In genomic region chr13:54113819-54114550, GRCm38 (mm10) we compare ENCODE assay signal across 9 mouse cellular contexts. TPM values are rescaled to one million over a fixed set of nuclear protein-coding genes. Genes with fewer than 3 reads are reported as not detected.
A peak's percentile ranks its signal among the peaks of the same experiment; 100 is the strongest.
DNase-seq lines count a peak whose midpoint lies in the region; TF ChIP-seq lines count a peak whose summit lies in the region.
"Had no signal": no experiment of that assay in that cellular context is flagged by ENCODE, and none has a peak within 500 bp of the region (broad histone marks: within the 10 kb centered on the region; RNA-seq: fewer than 3 reads in every experiment).

No protein-coding gene starts in this region.

- no peak overlapping the region for H3K9ac ChIP-seq in CH12.LX (ENCODE audit: insufficient read depth, low read depth)

- H3K9me3 ChIP-seq in CH12.LX (replicated peaks; ENCODE audit: low read length), result peaks cover 9% of the 10 kb centered on the region

- TF ChIP-seq EP300 in CH12.LX (IDR thresholded peaks at IDR 0.05; ENCODE audit: low read length), result no peak

- no peak for TF ChIP-seq POLR2A in CH12.LX (IDR thresholded peaks at IDR 0.05; ENCODE audit: low read depth, low read length)

- H3K4me3 ChIP-seq in CH12.LX (replicated peaks in 1 of 3; ENCODE audit: low read depth in 2 of 3, low read length in 2 of 3, poor library complexity in 1 of 3), result no peak overlapping the region
- H3K4me3 ChIP-seq: limb, embryonic 12.5 days had no signal

- H3K4me1 ChIP-seq in CH12.LX (ENCODE audit: control insufficient read depth in 1 of 2, insufficient read depth in 2 of 2), result peaks cover 0 to 10% of the 10 kb centered on the region in 2 experiments; a peak in 2 of 4 replicates
- H3K4me1 ChIP-seq: limb, embryonic 12.5 days had no signal

- peak; percentile 42 to 96; a peak in 2 of 4 replicates for TF ChIP-seq CTCF in CH12.LX (conservative IDR thresholded peaks at IDR 0.05 in 1 of 2, IDR thresholded peaks at IDR 0.05 in 1 of 2; ENCODE audit: low read depth in 2 of 2, low read length in 2 of 2)

- H3K27me3 ChIP-seq in CH12.LX (replicated peaks), result peaks cover 14% of the 10 kb centered on the region
- H3K27me3 ChIP-seq: limb, embryonic 12.5 days had no signal

- in situ Hi-C loops in CH12.LX (cut with MboI; ENCODE audit: low pct_ligation_motif_present, low pct_unique_long_range_greater_than_20kb, low sequenced_read_pairs), result loop anchor here (5.0 kb wide), 2 partner anchors 123 to 333 kb away; no protein-coding TSS in a partner anchor

- dilution Hi-C loops in CH12.LX (cut with MboI; ENCODE audit: extremely low pct_ligation_motif_present, extremely low pct_unique_long_range_greater_than_20kb, low sequenced_read_pairs), result no loop called here

- TF ChIP-seq RAD21 in CH12.LX (IDR thresholded peaks at IDR 0.05; ENCODE audit: low read depth, low read length), result peak; percentile 93

- H3K36me3 ChIP-seq in CH12.LX (replicated peaks in 1 of 2; ENCODE audit: control insufficient read depth in 1 of 2, insufficient read depth in 1 of 2, low read length in 1 of 2), result peaks cover 0 to 2% of the 10 kb centered on the region in 2 experiments
- H3K36me3 ChIP-seq: limb, embryonic 12.5 days had no signal

- no peaks in the 10 kb centered on the region for H3K79me2 ChIP-seq in CH12.LX (replicated peaks; ENCODE audit: control insufficient read depth, extremely low read depth, insufficient read depth, poor library complexity, severe bottlenecking)

- no peak overlapping the region for H3K27ac ChIP-seq in CH12.LX (ENCODE audit: insufficient read depth, low read depth)
- H3K27ac ChIP-seq: limb, embryonic 12.5 days had no signal

- no peak overlapping the region for H3K4me2 ChIP-seq in CH12.LX (ENCODE audit: insufficient read depth, low read depth, poor library complexity, severe bottlenecking)
- H3K4me2 ChIP-seq: limb, embryonic 12.5 days had no signal

- peak; percentile 59 for DNase-seq in CH12.LX (ENCODE audit: extremely low read depth)
- DNase-seq in adrenal gland, postnatal 25 days, result peak; percentile 66
- DNase-seq in embryo, embryonic 9.5 days (ENCODE audit: extremely low spot score), result peak; percentile 67
- DNase-seq in heart, adult 8-10 months (ENCODE audit: low spot score), result peak; percentile 82
- peak; percentile 36 to 77 for DNase-seq in kidney, postnatal 36 days
- peak; percentile 73 for DNase-seq in lung, postnatal 10 days
- DNase-seq in retina, embryonic 14.5 days (ENCODE audit: low spot score), result peak; percentile 84
- DNase-seq in thymus, postnatal 36 days, result peak; percentile 32 to 41

TF ChIP-seq in CH12.LX, 34 proteins besides CTCF, POLR2A, EP300 and RAD21:
- TF ChIP-seq MYC (IDR thresholded peaks at IDR 0.05; ENCODE audit: low read depth, low read length), result no peak
- TF ChIP-seq JUN (IDR thresholded peaks at IDR 0.05; ENCODE audit: insufficient read depth, low read depth, low read length), result no peak
- no peak for TF ChIP-seq E2F4 (IDR thresholded peaks at IDR 0.05; ENCODE audit: insufficient replicate concordance, low read depth, low read length)
- TF ChIP-seq ELF1 (IDR thresholded peaks at IDR 0.05; ENCODE audit: low read depth, low read length), result no peak
- no peak for TF ChIP-seq USF2 (conservative IDR thresholded peaks at IDR 0.05; ENCODE audit: low read depth, low read length)
- no peak for TF ChIP-seq TCF12 (IDR thresholded peaks at IDR 0.05; ENCODE audit: low read depth, low read length)
- TF ChIP-seq IRF4 (IDR thresholded peaks at IDR 0.05; ENCODE audit: low read depth, low read length), result 0 out of 2 replicates have a peak, but pooled peaks have one; percentile 34
- TF ChIP-seq NRF1 (IDR thresholded peaks at IDR 0.05; ENCODE audit: low read depth, low read length), result 0 out of 2 replicates have a peak, but pooled peaks have one; percentile 15
- no peak for TF ChIP-seq CHD1 (IDR thresholded peaks at IDR 0.05; ENCODE audit: low read depth, low read length)
- TF ChIP-seq MEF2A (IDR thresholded peaks at IDR 0.05; ENCODE audit: borderline replicate concordance, low read depth, low read length), result no peak
- TF ChIP-seq NELFE (IDR thresholded peaks at IDR 0.05; ENCODE audit: low read depth, low read length), result peak; percentile 36; the same call in 1 of the 2 replicates
- peak; percentile 58 for TF ChIP-seq ZC3H11A (IDR thresholded peaks at IDR 0.05; ENCODE audit: low read depth, low read length)
- TF ChIP-seq UBTF (IDR thresholded peaks at IDR 0.05; ENCODE audit: low read depth, low read length), result no peak
- peak; percentile 94 for TF ChIP-seq SMC3 (IDR thresholded peaks at IDR 0.05; ENCODE audit: low read depth, low read length)
TF ChIP-seq in CH12.LX: peak in this region for 5.

RNA-seq across cellular contexts. Expression of gene Sfxn1, which starts 42.3 kb away (rescaled TPM):
- total RNA-seq in CH12.LX (2012; rRNA removed), result 71.7 and 84.1 TPM in 2 replicates
- 97.1 and 98.0 TPM in 2 replicates for total RNA-seq in CH12.LX (2014; rRNA removed)
- polyA plus RNA-seq in CH12.LX (2012; ENCODE audit: insufficient read length, low read depth), result 118 and 147 TPM in 2 replicates
- total RNA-seq in adrenal gland, postnatal 25 days (2021), result 58.9 and 62.7 TPM in 2 replicates
- 1 to 10 TPM; 6.5 to 9.9 (median 8.4) TPM for total RNA-seq in heart, adult 8-10 months (2022)

RNA-seq across cellular contexts. Expression of gene Drd1, which starts 58.5 kb away (rescaled TPM):
- not detected in 2 replicates for total RNA-seq in CH12.LX (2012; rRNA removed)
- total RNA-seq in CH12.LX (2014; rRNA removed), result not detected in 2 replicates
- polyA plus RNA-seq in CH12.LX (2012; ENCODE audit: insufficient read length, low read depth), result not detected in 2 replicates
- not detected in 2 replicates for total RNA-seq in adrenal gland, postnatal 25 days (2021)
- under 1 TPM; 0.17 to 0.53 (median 0.25) TPM for total RNA-seq in heart, adult 8-10 months (2022)
- polyA plus RNA-seq: limb, embryonic 12.5 days had no signal
